Comparison of ENCODE assay signal across 8 mouse cellular contexts in the genomic region with DNA sequence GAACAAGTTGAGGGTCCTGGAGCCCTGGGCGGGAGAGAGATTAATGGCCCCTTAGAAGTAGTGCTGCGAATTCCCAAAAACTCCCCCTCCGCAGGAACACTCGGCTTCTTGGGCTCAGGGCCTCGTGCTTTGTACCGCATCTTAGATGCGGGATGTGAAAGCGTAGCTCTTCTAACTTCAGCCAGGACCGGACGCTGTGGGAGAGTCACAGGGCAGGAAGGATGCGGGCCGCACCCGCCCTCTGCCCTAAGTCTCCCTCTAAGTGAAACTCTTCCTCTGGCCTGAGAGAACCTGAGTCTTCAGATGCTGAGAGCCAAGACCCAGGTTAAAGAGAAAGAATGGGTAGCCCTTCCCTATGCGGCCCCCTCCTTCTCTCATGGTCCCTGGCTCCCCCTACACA. TPM values are rescaled to one million over a fixed set of nuclear protein-coding genes. Genes with fewer than 3 reads are reported as not detected.
A peak's percentile ranks its signal among the peaks of the same experiment; 100 is the strongest.
DNase-seq lines count a peak whose midpoint lies in the region; ATAC-seq and TF ChIP-seq lines count a peak whose summit lies in the region.

No protein-coding gene starts in this region.

- H3K27ac ChIP-seq in limb, embryonic 14.5 days (replicated peaks; ENCODE audit: low read depth, low read length): peak overlapping the region; percentile 76

- DNase-seq in CD4-positive helper T cell, adult 2 months (ENCODE audit: low read depth, low spot score): peak; percentile 62
- peak; percentile 45 to 63 for DNase-seq in heart, postnatal 36 days
- DNase-seq in limb, embryonic 14.5 days (ENCODE audit: low spot score): no peak
- DNase-seq in right cerebral cortex, adult 18-20 months: no peak
- no peak for DNase-seq in urinary bladder, adult 2 months (ENCODE audit: low spot score)
- DNase-seq in cerebellum, postnatal 4 days (ENCODE audit: low spot score in 2 of 2): no peak

- intact Hi-C loops in heart, postnatal 36 days (cut with DNase I): loop anchor here (1.0 kb wide), 1 partner anchor 58 kb away; no protein-coding TSS in a partner anchor

- H3K79me2 ChIP-seq in myocyte (ENCODE audit: control insufficient read depth, insufficient read depth): no peaks in the 10 kb centered on the region

- peak overlapping the region; percentile 70 for H3K4me2 ChIP-seq in limb, embryonic 14.5 days (replicated peaks; ENCODE audit: low read depth, low read length, severe bottlenecking)
- peak overlapping the region; percentile 91 for H3K4me2 ChIP-seq in myocyte (ENCODE audit: low read depth)

- no peaks in the 10 kb centered on the region for H3K9me3 ChIP-seq in limb, embryonic 14.5 days (ENCODE audit: control insufficient read depth, low read length)

- H3K27me3 ChIP-seq in limb, embryonic 14.5 days (ENCODE audit: control insufficient read depth, insufficient read depth, low read length): no peaks in the 10 kb centered on the region
- no peaks in the 10 kb centered on the region for H3K27me3 ChIP-seq in myocyte (ENCODE audit: control insufficient read depth, insufficient read depth, insufficient read length)

- peak; percentile 65 for ATAC-seq in activated CD4-positive, CD25-positive, alpha-beta regulatory T cell, adult 4 months
- no peak for ATAC-seq in limb, embryonic 14.5 days (ENCODE audit: low FRiP score, low read depth)

- WGBS in limb, embryonic 14.5 days: 3% methylated on average over 14 of the region's 14 CpGs

- peak overlapping the region; percentile 89 for H3K4me3 ChIP-seq in limb, embryonic 14.5 days (replicated peaks; ENCODE audit: low read length)
- H3K4me3 ChIP-seq in myocyte: peak overlapping the region; percentile 60

- H3K9ac ChIP-seq in limb, embryonic 14.5 days (ENCODE audit: low read depth, low read length, severe bottlenecking): peak overlapping the region; percentile 85

- H3ac ChIP-seq in myocyte (ENCODE audit: control insufficient read depth, insufficient read length): peak overlapping the region; percentile 27

- peaks cover 24% of the 10 kb centered on the region for H3K36me3 ChIP-seq in limb, embryonic 14.5 days (ENCODE audit: control insufficient read depth, insufficient read depth, low read length)
- no peaks in the 10 kb centered on the region for H3K36me3 ChIP-seq in myocyte (ENCODE audit: control insufficient read depth, insufficient read depth)

- H3K4me1 ChIP-seq in limb, embryonic 14.5 days (ENCODE audit: control insufficient read depth, insufficient read depth, low read length): peaks cover 64% of the 10 kb centered on the region

- no peak for TF ChIP-seq POLR2A in limb, embryonic 14.5 days (IDR thresholded peaks at IDR 0.05; ENCODE audit: borderline replicate concordance, extremely low read depth, insufficient read depth, insufficient read length)
- no peak for TF ChIP-seq POLR2A in myocyte (IDR thresholded peaks at IDR 0.05; ENCODE audit: insufficient read length, low read depth)

TF ChIP-seq in myocyte, 11 proteins besides CTCF, POLR2A, EP300 and RAD21:
- no peak for TF ChIP-seq E2F4 (IDR thresholded peaks at IDR 0.05; ENCODE audit: insufficient read depth)
- TF ChIP-seq TCF12 (IDR thresholded peaks at IDR 0.05; ENCODE audit: insufficient read depth, poor library complexity, severe bottlenecking): no peak
- TF ChIP-seq MAX (IDR thresholded peaks at IDR 0.05; ENCODE audit: low read depth): no peak
- no peak for TF ChIP-seq TCF3 (IDR thresholded peaks at IDR 0.05; ENCODE audit: insufficient read length, low read depth)
- TF ChIP-seq SRF (IDR thresholded peaks at IDR 0.05; ENCODE audit: control insufficient read depth, insufficient read length, low read depth): no peak
- TF ChIP-seq POLR2AphosphoS2 (IDR thresholded peaks at IDR 0.05; ENCODE audit: insufficient read length, low read depth): no peak
- no peak for TF ChIP-seq MYOD1 (IDR thresholded peaks at IDR 0.05; ENCODE audit: control insufficient read depth in 1 of 3, insufficient read length in 2 of 3, low read depth in 2 of 3)
- no peak for TF ChIP-seq CEBPB (IDR thresholded peaks at IDR 0.05; ENCODE audit: insufficient read depth, poor library complexity, severe bottlenecking)
- TF ChIP-seq REST (IDR thresholded peaks at IDR 0.05; ENCODE audit: insufficient read depth, insufficient read length): no peak
- TF ChIP-seq MYOG (IDR thresholded peaks at IDR 0.05; ENCODE audit: control insufficient read depth in 1 of 3, insufficient read depth in 1 of 3, insufficient read length in 2 of 3, low read depth in 2 of 3): no peak
- TF ChIP-seq USF1 (IDR thresholded peaks at IDR 0.05; ENCODE audit: low read depth): no peak

RNA-seq across cellular contexts. Expression of a gene that starts 1.0 kb away (rescaled TPM):
- not detected for polyA plus RNA-seq in activated CD4-positive, CD25-positive, alpha-beta regulatory T cell, adult 4 months (2017; shearing (Covaris generic))
- 10 to 100 TPM; 10.7 to 12.0 TPM for total RNA-seq in heart, postnatal 36 days (2021)
- 20.5 and 25.8 TPM in 2 replicates for polyA plus RNA-seq in limb, embryonic 14.5 days (2012; rRNA removed)
- 7.4 and 7.5 TPM in 2 replicates for polyA plus RNA-seq in limb, embryonic 14.5 days (2014; fragmentation: Nextera tagmentation; extraction: Ambion mirVana)
- 11.0 TPM for polyA plus RNA-seq in myocyte (2012; fragmentation: generic; extraction: Trizol)
- polyA plus RNA-seq in urinary bladder, adult 2 months (2012; rRNA removed): 8.7 and 9.7 TPM in 2 replicates

RNA-seq across cellular contexts. Expression of a gene that starts 29.1 kb away (rescaled TPM):
- polyA plus RNA-seq in activated CD4-positive, CD25-positive, alpha-beta regulatory T cell, adult 4 months (2017; shearing (Covaris generic)): 10 to 100 TPM; 37.5 to 92.8 TPM
- total RNA-seq in heart, postnatal 36 days (2021): 10 to 100 TPM in 1 of 2 experiments, 1 to 10 TPM in 1; 5.2 to 98.5 TPM
- polyA plus RNA-seq in limb, embryonic 14.5 days (2012; rRNA removed): 19.6 and 31.2 TPM in 2 replicates
- 9.9 and 10.5 TPM in 2 replicates for polyA plus RNA-seq in limb, embryonic 14.5 days (2014; fragmentation: Nextera tagmentation; extraction: Ambion mirVana)
- polyA plus RNA-seq in myocyte (2012; fragmentation: generic; extraction: Trizol): 15.3 TPM
- polyA plus RNA-seq in urinary bladder, adult 2 months (2012; rRNA removed): 11.7 and 12.4 TPM in 2 replicates

RNA-seq across cellular contexts. Expression of a gene that starts 51.1 kb away (rescaled TPM):
- polyA plus RNA-seq in activated CD4-positive, CD25-positive, alpha-beta regulatory T cell, adult 4 months (2017; shearing (Covaris generic)): 1 to 10 TPM; 3.5 to 3.6 TPM
- total RNA-seq in heart, postnatal 36 days (2021): 10 to 100 TPM; 12.6 to 14.6 TPM
- 27.2 and 32.8 TPM in 2 replicates for polyA plus RNA-seq in limb, embryonic 14.5 days (2012; rRNA removed)
- polyA plus RNA-seq in limb, embryonic 14.5 days (2014; fragmentation: Nextera tagmentation; extraction: Ambion mirVana): 12.3 and 12.9 TPM in 2 replicates
- polyA plus RNA-seq in myocyte (2012; fragmentation: generic; extraction: Trizol): 5.3 TPM
- polyA plus RNA-seq in urinary bladder, adult 2 months (2012; rRNA removed): 24.8 and 27.1 TPM in 2 replicates

RNA-seq across cellular contexts. Expression of a gene that starts 59.1 kb away (rescaled TPM):
- polyA plus RNA-seq in activated CD4-positive, CD25-positive, alpha-beta regulatory T cell, adult 4 months (2017; shearing (Covaris generic)): 10 to 100 TPM; 42.8 to 43.6 TPM
- total RNA-seq in heart, postnatal 36 days (2021): 10 to 100 TPM; 23.7 to 23.9 TPM
- 42.9 and 47.2 TPM in 2 replicates for polyA plus RNA-seq in limb, embryonic 14.5 days (2012; rRNA removed)
- 53.3 and 56.0 TPM in 2 replicates for polyA plus RNA-seq in limb, embryonic 14.5 days (2014; fragmentation: Nextera tagmentation; extraction: Ambion mirVana)
- polyA plus RNA-seq in myocyte (2012; fragmentation: generic; extraction: Trizol): 110 TPM
- polyA plus RNA-seq in urinary bladder, adult 2 months (2012; rRNA removed): 40.5 and 54.0 TPM in 2 replicates

Comparison
In these comparisons a context has a peak if more than half of its experiments do, and no peak if none do; other contexts are left out.
1. DNase-seq: peak in CD4-positive helper T cell, adult 2 months (single experiment) and heart, postnatal 36 days (2 of 2); none in limb, embryonic 14.5 days (single experiment), right cerebral cortex, adult 18-20 months (single experiment), urinary bladder, adult 2 months (single experiment) and cerebellum, postnatal 4 days (0 of 2).